Mouse (Mus musculus) limb, embryonic 15.5 days (tissue): ENCODE results near the gene Fgf14. TPM values are rescaled to one million over a fixed set of nuclear protein-coding genes. Genes with fewer than 3 reads are reported as not detected.

Source experiments
- ATAC-seq: fragments of 200-750 bp; cut with Nextera tagmentation; 2 replicates; pipeline ENCODE4 v1.8.0; 2017; ENCODE audit warnings: low read depth, moderate TSS enrichment; ENCODE audit not compliant: insufficient number of reproducible peaks, low FRiP score, low TSS enrichment
- H3K27ac ChIP-seq: fragments of 300-500 bp; sonication (generic); 2 replicates; pipeline ENCODE4 v1.5.1; 2015; ENCODE audit warnings: moderate library complexity, mild to moderate bottlenecking, inconsistent platforms
- H3K27me3 ChIP-seq: fragments of 300-500 bp; sonication (generic); 2 replicates; pipeline ENCODE4 v1.6.1; 2015; ENCODE audit warnings: inconsistent platforms
- H3K36me3 ChIP-seq: fragments of 300-500 bp; sonication (generic); 2 replicates; pipeline ENCODE4 v1.6.1; 2015; ENCODE audit warnings: inconsistent platforms
- H3K4me1 ChIP-seq: fragments of 300-500 bp; sonication (generic); 2 replicates; pipeline ENCODE4 v1.6.1; 2015; ENCODE audit warnings: inconsistent platforms
- H3K4me2 ChIP-seq: fragments of 300-500 bp; sonication (generic); 2 replicates; pipeline ENCODE4 v1.6.1; 2015; ENCODE audit warnings: mild to moderate bottlenecking, inconsistent platforms
- H3K4me3 ChIP-seq: fragments of 300-500 bp; sonication (generic); 2 replicates; pipeline ENCODE4 v1.5.1; 2015; ENCODE audit warnings: mild to moderate bottlenecking, inconsistent platforms
- H3K9ac ChIP-seq: fragments of 300-500 bp; sonication (generic); 2 replicates; pipeline ENCODE4 v1.6.1; 2015; ENCODE audit warnings: inconsistent platforms
- H3K9me3 ChIP-seq: fragments of 300-500 bp; sonication (generic); 2 replicates; pipeline ENCODE4 v1.6.1; 2016; ENCODE audit warnings: inconsistent platforms
- WGBS: fragments of 180-500 bp; shearing (Covaris S2); methylation state at CpG from one replicate; pipeline ENCODE4 v1.1.7; 2015; 5-methylcytosine and 5-hydroxymethylcytosine counted together
- polyA plus RNA-seq: library from polyadenylated mRNA; unstranded; fragments of >200 nt; fragmentation: Nextera tagmentation; extraction: Ambion mirVana; gene quantifications from 2 replicates; pipeline ENCODE4 v1.2.1, GENCODE M21; 2015

Gene Fgf14
- polyA plus RNA-seq, 1 experiment from 2014 or later: 0.50 TPM

DNA sequence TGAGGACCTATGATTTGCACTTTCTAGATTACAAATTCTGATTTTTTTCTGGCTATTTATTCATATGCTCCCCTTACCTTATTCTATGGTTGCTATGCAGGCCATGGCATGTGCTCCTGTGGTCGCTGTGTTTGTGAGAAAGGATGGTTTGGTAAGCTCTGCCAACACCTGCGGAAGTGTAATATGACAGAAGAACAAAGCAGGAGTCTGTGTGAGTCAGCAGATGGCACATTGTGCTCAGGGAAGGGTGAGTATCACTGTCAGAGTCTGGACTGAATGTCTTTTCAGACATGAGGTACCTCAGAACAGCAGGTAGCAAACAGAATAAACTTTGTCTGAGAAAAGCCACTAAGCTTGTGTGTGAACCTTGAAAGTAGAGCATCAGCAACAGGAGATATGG, 710.4 kb downstream of the Fgf14 start:
- Histone ChIP-seq H3K9ac (no peak overlapping the region), H3K27me3 (no peaks in the 10 kb centered on the region), H3K4me3 (no peak overlapping the region), H3K27ac (no peak overlapping the region), H3K4me2 (no peak overlapping the region), H3K36me3 (no peaks in the 10 kb centered on the region), H3K4me1 (no peaks in the 10 kb centered on the region), H3K9me3 (no peaks in the 10 kb centered on the region)
- 62% methylated on average over 2 of the region's 2 CpGs for WGBS
- ATAC-seq: no peak
